In the genomic region with DNA sequence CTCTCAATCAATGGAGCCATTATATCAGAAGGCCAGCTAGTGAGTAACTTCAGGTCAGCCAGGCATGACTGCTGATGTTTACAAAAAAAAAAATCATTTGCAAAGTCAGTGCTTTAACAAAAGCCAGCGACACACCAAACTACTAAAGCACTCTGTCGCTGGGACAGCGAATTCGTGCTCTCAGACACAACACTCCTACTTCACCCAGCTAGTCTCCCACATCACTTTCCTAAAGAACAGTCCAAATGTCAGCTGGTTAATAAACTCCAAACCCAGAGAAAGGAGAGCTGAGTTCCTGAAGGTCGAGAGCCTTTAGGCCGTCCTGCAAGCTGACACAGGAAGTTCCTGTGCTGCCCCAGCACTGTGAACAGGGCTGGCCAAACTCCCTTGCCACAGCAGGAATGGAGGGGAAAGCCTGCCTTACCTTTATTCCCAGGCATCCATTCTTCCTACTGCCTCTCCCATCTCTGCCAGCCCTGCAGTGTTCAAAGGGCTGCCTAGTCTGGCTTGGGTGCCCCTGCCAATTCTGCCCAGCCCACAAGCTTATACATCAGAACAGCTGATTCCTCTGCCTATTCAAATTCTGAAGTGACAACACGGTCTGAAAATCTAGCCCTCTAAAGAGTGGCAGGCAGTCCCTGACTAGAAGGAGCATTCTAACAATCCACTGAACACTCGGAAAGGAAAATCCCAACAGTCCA, we compare ENCODE assay signal across 8 mouse cellular contexts. TPM values are rescaled to one million over a fixed set of nuclear protein-coding genes. Genes with fewer than 3 reads are reported as not detected.
DNase-seq lines count a peak whose midpoint lies in the region; ATAC-seq lines count a peak whose summit lies in the region.

No protein-coding gene starts in this region.

- no peaks in the 10 kb centered on the region for H3K27me3 ChIP-seq in forebrain, embryonic 11.5 days (ENCODE audit: control insufficient read depth, insufficient read depth, low read length)
- no peaks in the 10 kb centered on the region for H3K27me3 ChIP-seq in midbrain, embryonic 13.5 days

- peak; percentile 33 for DNase-seq in adrenal gland, postnatal 10 days
- no peak for DNase-seq in adrenal gland, postnatal 4 days (ENCODE audit: low spot score in 2 of 2)
- DNase-seq in 3T3-L1 (ENCODE audit: low read depth, low spot score): peak; percentile 54
- no peak for DNase-seq in forebrain, embryonic 11.5 days (ENCODE audit: low spot score)
- peak; percentile 63 for DNase-seq in kidney, adult 18-20 months
- DNase-seq in spleen, adult 18-20 months: no peak

- no peak overlapping the region for H3K27ac ChIP-seq in forebrain, embryonic 11.5 days (ENCODE audit: low read depth, low read length)
- peak overlapping the region; percentile 31; the same call in 1 of the 2 replicates for H3K27ac ChIP-seq in midbrain, embryonic 13.5 days

- no peaks in the 10 kb centered on the region for H3K9me3 ChIP-seq in forebrain, embryonic 11.5 days (ENCODE audit: control insufficient read depth, low read length)
- H3K9me3 ChIP-seq in midbrain, embryonic 13.5 days: no peaks in the 10 kb centered on the region

- H3K9ac ChIP-seq in forebrain, embryonic 11.5 days (ENCODE audit: low read length): peak overlapping the region; percentile 40
- H3K9ac ChIP-seq in midbrain, embryonic 13.5 days (replicated peaks): peak overlapping the region; percentile 90

- peak overlapping the region; percentile 93 for H3K4me2 ChIP-seq in forebrain, embryonic 11.5 days (ENCODE audit: low read depth, low read length, severe bottlenecking)
- H3K4me2 ChIP-seq in midbrain, embryonic 13.5 days (replicated peaks): peak overlapping the region; percentile 89

- WGBS in forebrain, embryonic 11.5 days: 18% methylated on average over 8 of the region's 8 CpGs
- WGBS in midbrain, embryonic 13.5 days: 9% methylated on average over 8 of the region's 8 CpGs

- ATAC-seq in forebrain, embryonic 11.5 days (replicated peaks; ENCODE audit: low FRiP score): no peak
- no peak for ATAC-seq in midbrain, embryonic 13.5 days
- ATAC-seq in monocyte, adult 5-6 weeks (replicated peaks; ENCODE audit: insufficient number of reproducible peaks, low FRiP score, low TSS enrichment, poor library complexity, severe bottlenecking): no peak

- peak overlapping the region; percentile 78 for H3K4me3 ChIP-seq in forebrain, embryonic 11.5 days (ENCODE audit: low read depth, low read length)
- peak overlapping the region; percentile 86 for H3K4me3 ChIP-seq in midbrain, embryonic 13.5 days (replicated peaks)

- H3K36me3 ChIP-seq in forebrain, embryonic 11.5 days (ENCODE audit: control insufficient read depth, insufficient read depth, low read length): no peaks in the 10 kb centered on the region
- H3K36me3 ChIP-seq in midbrain, embryonic 13.5 days: no peaks in the 10 kb centered on the region

- peaks cover 27% of the 10 kb centered on the region for H3K4me1 ChIP-seq in forebrain, embryonic 11.5 days (replicated peaks; ENCODE audit: control insufficient read depth, insufficient read depth, low read length)
- H3K4me1 ChIP-seq in midbrain, embryonic 13.5 days (replicated peaks): peaks cover 65% of the 10 kb centered on the region

RNA-seq across cellular contexts. Expression of a gene that starts 2.2 kb away (rescaled TPM):
- total RNA-seq in adrenal gland, postnatal 10 days (2021): 10 to 100 TPM; 30.1 to 30.6 TPM
- 10 to 100 TPM; 34.6 to 34.8 TPM for total RNA-seq in adrenal gland, postnatal 4 days (2021)
- polyA plus RNA-seq in forebrain, embryonic 11.5 days (2014; fragmentation: Nextera tagmentation; extraction: Ambion mirVana): 18.7 and 21.1 TPM in 2 replicates
- 8.0 and 8.6 TPM in 2 replicates for polyA plus RNA-seq in midbrain, embryonic 13.5 days (2015; fragmentation: Nextera tagmentation; extraction: Ambion mirVana)
- 88.0 to 99.7 TPM (median 95.7 TPM) in 3 replicates for total RNA-seq in monocyte, adult 5-6 weeks (2017)

RNA-seq across cellular contexts. Expression of a gene that starts 47.4 kb away (rescaled TPM):
- 1 to 10 TPM; 2.0 to 7.1 TPM for total RNA-seq in adrenal gland, postnatal 10 days (2021)
- total RNA-seq in adrenal gland, postnatal 4 days (2021): 1 to 10 TPM in 1 of 2 experiments, under 1 TPM in 1; 0.92 to 1.8 TPM
- polyA plus RNA-seq in forebrain, embryonic 11.5 days (2014; fragmentation: Nextera tagmentation; extraction: Ambion mirVana): not detected in 2 replicates
- polyA plus RNA-seq in midbrain, embryonic 13.5 days (2015; fragmentation: Nextera tagmentation; extraction: Ambion mirVana): 0.28 TPM in 1 of 2 replicates, not detected in the other
- not detected in 3 replicates for total RNA-seq in monocyte, adult 5-6 weeks (2017)

Comparison
In these comparisons a context has a peak if more than half of its experiments do, and no peak if none do; other contexts are left out.
1. DNase-seq: peak in adrenal gland, postnatal 10 days (single experiment), 3T3-L1 (single experiment) and kidney, adult 18-20 months (single experiment); none in adrenal gland, postnatal 4 days (0 of 2), forebrain, embryonic 11.5 days (single experiment) and spleen, adult 18-20 months (0 of 2).